Mouse (Mus musculus) liver, adult 2 months (tissue): ENCODE measurements around the gene Zdhhc14. TPM values are rescaled to one million over a fixed set of nuclear protein-coding genes. Genes with fewer than 3 reads are reported as not detected.

Experiments
- DNase-seq: peaks from one replicate; pipeline ENCODE4 v3.0.0-alpha.2; 2011; ENCODE audit warnings: low read depth, low spot score; ENCODE audit errors: extremely low read depth
- H3K27ac ChIP-seq: fragments of 200-500 bp; replicated peaks from 2 replicates; pipeline ENCODE4 v1.5.1; 2012; ENCODE audit warnings: low read depth, mild to moderate bottlenecking, control low read depth, inconsistent platforms, low read length; ENCODE audit not compliant: insufficient read depth
- H3K27me3 ChIP-seq: fragments of 200-500 bp; 2 replicates; pipeline ENCODE4 v1.6.1; 2012; ENCODE audit warnings: mild to moderate bottlenecking, moderate library complexity, low read length, inconsistent platforms; ENCODE audit not compliant: control insufficient read depth, insufficient read depth
- H3K36me3 ChIP-seq: fragments of 200-500 bp; 2 replicates; pipeline ENCODE4 v1.6.1; 2012; ENCODE audit warnings: low read length, inconsistent platforms; ENCODE audit not compliant: control insufficient read depth, insufficient read depth
- H3K4me1 ChIP-seq: fragments of 200-500 bp; 2 replicates; pipeline ENCODE4 v1.6.1; 2011; ENCODE audit warnings: low read length; ENCODE audit not compliant: control insufficient read depth, insufficient read depth
- H3K4me3 ChIP-seq: fragments of 200-500 bp; 2 replicates; pipeline ENCODE4 v1.5.1; 2011; ENCODE audit warnings: low read depth, mild to moderate bottlenecking, control low read depth, low read length, moderate library complexity; ENCODE audit not compliant: insufficient read depth
- H3K79me2 ChIP-seq: fragments of 200-500 bp; 2 replicates; pipeline ENCODE4 v1.6.1; 2012; ENCODE audit warnings: inconsistent platforms, mild to moderate bottlenecking, low read length, moderate library complexity; ENCODE audit not compliant: control insufficient read depth, insufficient read depth
- H3K9ac ChIP-seq: fragments of 200-500 bp; 2 replicates; pipeline ENCODE4 v1.6.1; 2012; ENCODE audit warnings: low read depth, mild to moderate bottlenecking, control low read depth, inconsistent platforms, low read length
- CTCF ChIP-seq: fragments of 200-500 bp; IDR thresholded peaks from 2 replicates; pipeline ENCODE4 v1.5.1; 2011; ENCODE audit warnings: low read depth, low read length, control low read depth
- POLR2A ChIP-seq: fragments of 200-500 bp; IDR thresholded peaks from 2 replicates; pipeline ENCODE4 v1.6.1; 2011; ENCODE audit warnings: low read length, control low read depth; ENCODE audit not compliant: insufficient read depth; ENCODE audit errors: extremely low read depth
- WGBS: fragments of 180-500 bp; shearing (Covaris S2); methylation state at CpG from one replicate; pipeline ENCODE4 v1.1.7; 2018; 5-methylcytosine and 5-hydroxymethylcytosine counted together
- polyA plus RNA-seq: library from polyadenylated mRNA; depleted of rRNA; stranded (reverse); fragments of >200 nt; gene quantifications from 2 replicates; pipeline ENCODE4 v1.2.3, GENCODE M21; 2012
- total RNA-seq: library from RNA; depleted of rRNA; stranded (reverse); fragments of >200 nt; gene quantifications from 2 replicates; pipeline ENCODE4 v1.2.3, GENCODE M21; 2014

Gene Zdhhc14
- total and polyA plus RNA-seq, 2 experiments, result 0.99 to 1.1 TPM

- 93% methylated on average over 7 of the region's 7 CpGs for WGBS
- TF ChIP-seq POLR2A (no peak), CTCF (no peak)
- Histone ChIP-seq H3K4me3 (no peak overlapping the region), H3K36me3 (no peaks in the 10 kb centered on the region), H3K27me3 (no peaks in the 10 kb centered on the region), H3K79me2 (peaks cover 7% of the 10 kb centered on the region; the same call in 1 of the 2 replicates), H3K9ac (no peak overlapping the region), H3K4me1 (peaks cover 8% of the 10 kb centered on the region), H3K27ac (no peak overlapping the region)
- DNase-seq, result no peak
These were observed 2.5 kb downstream of the Zdhhc14 start for GRCm38 (mm10) chr17:5494832-5495231.

- Histone ChIP-seq H3K4me1 (peaks cover 6% of the 10 kb centered on the region; the same call in 1 of the 2 replicates), H3K27ac (no peak overlapping the region), H3K27me3 (no peaks in the 10 kb centered on the region), H3K79me2 (peaks cover 7% of the 10 kb centered on the region; the same call in 1 of the 2 replicates), H3K9ac (no peak overlapping the region), H3K4me3 (no peak overlapping the region), H3K36me3 (no peaks in the 10 kb centered on the region)
- 91% methylated on average over 8 of the region's 8 CpGs for WGBS
- DNase-seq, result no peak
- TF ChIP-seq CTCF, result no peak
- no peak for TF ChIP-seq POLR2A
These were observed 5.3 kb downstream of the Zdhhc14 start for GRCm38 (mm10) chr17:5497695-5498094.

- Histone ChIP-seq H3K27me3 (no peaks in the 10 kb centered on the region), H3K4me3 (no peak overlapping the region), H3K9ac (no peak overlapping the region), H3K4me1 (0 out of 2 replicates have a peak, but pooled peaks cover under 1% of the 10 kb centered on the region), H3K36me3 (no peaks in the 10 kb centered on the region), H3K79me2 (peaks cover 7% of the 10 kb centered on the region; the same call in 1 of the 2 replicates), H3K27ac (no peak overlapping the region)
- no peak for TF ChIP-seq CTCF
- TF ChIP-seq POLR2A, result no peak
- WGBS, result 89% methylated on average over 4 of the region's 4 CpGs
- no peak for DNase-seq
These were observed 6.6 kb downstream of the Zdhhc14 start for GRCm38 (mm10) chr17:5498996-5499395.

GRCm38 (mm10) chr17:5503981-5504760 lies 11.8 kb downstream of the Zdhhc14 start:
- H3K79me2 ChIP-seq, result peaks cover 5% of the 10 kb centered on the region; the same call in 1 of the 2 replicates
- DNase-seq, result no peak
- H3K36me3 ChIP-seq, result no peaks in the 10 kb centered on the region
- no peaks in the 10 kb centered on the region; the same call in 1 of the 2 replicates for H3K4me1 ChIP-seq
- no peak overlapping the region for H3K9ac ChIP-seq
- no peaks in the 10 kb centered on the region for H3K27me3 ChIP-seq
- TF ChIP-seq POLR2A, result no peak
- TF ChIP-seq CTCF, result no peak
- no peak overlapping the region for H3K27ac ChIP-seq
- H3K4me3 ChIP-seq, result no peak overlapping the region
- 90% methylated on average over 8 of the region's 8 CpGs for WGBS

GRCm38 (mm10) chr17:5504969-5505368 lies 12.6 kb downstream of the Zdhhc14 start:
- no peak for DNase-seq
- TF ChIP-seq POLR2A (no peak), CTCF (no peak)
- H3K9ac ChIP-seq, result no peak overlapping the region
- 83% methylated on average over 4 of the region's 4 CpGs for WGBS
- no peaks in the 10 kb centered on the region for H3K36me3 ChIP-seq
- no peak overlapping the region for H3K4me3 ChIP-seq
- no peaks in the 10 kb centered on the region; the same call in 1 of the 2 replicates for H3K4me1 ChIP-seq
- H3K27me3 ChIP-seq, result no peaks in the 10 kb centered on the region
- H3K79me2 ChIP-seq, result peaks cover 5% of the 10 kb centered on the region; the same call in 1 of the 2 replicates
- H3K27ac ChIP-seq, result no peak overlapping the region

GRCm38 (mm10) chr17:5506553-5506952 lies 14.2 kb downstream of the Zdhhc14 start:
- TF ChIP-seq CTCF (no peak), POLR2A (no peak)
- H3K9ac ChIP-seq, result no peak overlapping the region
- H3K27me3 ChIP-seq, result no peaks in the 10 kb centered on the region
- no peaks in the 10 kb centered on the region; the same call in 1 of the 2 replicates for H3K4me1 ChIP-seq
- no peaks in the 10 kb centered on the region for H3K36me3 ChIP-seq
- no peak overlapping the region for H3K27ac ChIP-seq
- H3K4me3 ChIP-seq, result no peak overlapping the region
- no peak for DNase-seq
- H3K79me2 ChIP-seq, result peaks cover 5% of the 10 kb centered on the region; the same call in 1 of the 2 replicates
- 72% methylated on average over 7 of the region's 7 CpGs for WGBS
